Mouse (Mus musculus) thymus, postnatal 10 days (tissue): Measurements from ENCODE around the gene Ern1.

Source experiments
- DNase-seq, 2 experiments: peaks; one replicate each; pipeline ENCODE4 v3.0.0; 2021; ENCODE audit warnings: low spot score in 2 of 2

Ern1 gene

GRCm38 (mm10) chr11:106390757-106391156 is 96.9 kb downstream of the Ern1 start:
- no peak for DNase-seq

- DNase-seq, result no peak
Observed at GRCm38 (mm10) chr11:106389611-106390010, 98.0 kb downstream of the Ern1 start.

DNA sequence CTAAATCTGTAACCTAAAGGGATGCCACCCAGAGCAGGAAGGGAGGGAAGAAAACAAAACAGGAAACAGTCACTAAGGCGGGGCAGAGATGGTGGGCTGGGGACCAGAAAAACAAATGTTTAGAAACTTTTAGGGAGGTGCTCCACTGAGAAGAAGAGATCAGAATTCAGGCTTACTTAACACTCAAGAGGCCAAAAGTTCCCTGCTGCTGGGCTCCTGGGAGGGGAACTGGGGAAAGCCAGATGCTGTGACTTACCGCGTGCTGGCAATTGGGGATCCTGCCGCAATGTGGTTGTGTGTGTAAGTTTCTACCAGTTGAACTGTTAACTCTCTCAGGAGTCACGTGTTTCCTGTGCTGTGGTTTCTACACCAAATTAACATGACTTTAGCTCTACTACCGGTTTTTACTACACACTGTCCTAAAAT is 99.8 kb downstream of the Ern1 start, which contains the start of gene Icam2:
Icam2 (minus strand) TSS at position 285 of the 426 bp plus-strand sequence.
- DNase-seq, result peak; percentile 62 to 69

DNA sequence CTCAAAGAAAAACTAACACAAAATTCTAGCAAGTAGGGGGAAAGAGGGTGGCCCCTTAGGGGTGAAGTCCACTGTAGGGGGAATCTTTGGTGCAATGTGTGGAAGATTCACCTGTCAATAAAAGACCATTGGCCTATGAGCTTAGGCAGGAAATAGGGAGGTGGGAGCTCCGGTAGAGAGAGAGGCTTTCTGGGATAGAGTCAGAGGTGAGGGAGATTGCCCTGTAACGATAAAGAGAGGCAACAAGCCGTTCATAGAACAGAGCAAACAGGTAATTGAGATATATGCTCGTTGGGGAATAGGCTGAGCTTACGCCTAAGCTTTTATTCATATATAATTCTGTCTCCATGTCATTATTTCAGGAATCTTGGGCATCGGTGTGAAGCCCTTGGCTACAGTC is 100.6 kb downstream of the Ern1 start:
- peak; percentile 36 to 43 for DNase-seq

DNA sequence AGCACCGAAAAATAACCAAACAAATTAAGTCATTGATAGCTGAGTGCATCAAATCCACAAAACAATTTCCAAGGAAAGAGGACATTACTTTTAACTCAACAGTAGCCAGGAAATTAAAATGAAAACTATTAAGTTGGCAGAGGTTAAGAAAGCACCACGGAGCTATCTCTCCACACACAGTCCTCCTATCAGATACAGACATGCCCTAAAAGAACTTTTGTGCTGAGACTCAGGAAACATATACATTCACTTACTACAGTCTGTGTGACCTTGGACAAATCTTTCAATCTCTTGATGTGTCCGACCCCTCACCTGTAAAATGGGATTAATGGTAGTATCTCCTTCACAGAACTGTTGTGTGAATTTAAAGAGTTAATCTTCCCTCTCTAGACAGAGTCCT is 101.2 kb downstream of the Ern1 start:
- DNase-seq, result no peak

- no peak for DNase-seq
Observed at GRCm38 (mm10) chr11:106383051-106383790, 104.4 kb downstream of the Ern1 start.

- DNase-seq, result no peak
Observed at GRCm38 (mm10) chr11:106382424-106382823, 105.2 kb downstream of the Ern1 start.

GRCm38 (mm10) chr11:106381883-106382282 is 105.8 kb downstream of the Ern1 start:
- DNase-seq, result no peak

DNA sequence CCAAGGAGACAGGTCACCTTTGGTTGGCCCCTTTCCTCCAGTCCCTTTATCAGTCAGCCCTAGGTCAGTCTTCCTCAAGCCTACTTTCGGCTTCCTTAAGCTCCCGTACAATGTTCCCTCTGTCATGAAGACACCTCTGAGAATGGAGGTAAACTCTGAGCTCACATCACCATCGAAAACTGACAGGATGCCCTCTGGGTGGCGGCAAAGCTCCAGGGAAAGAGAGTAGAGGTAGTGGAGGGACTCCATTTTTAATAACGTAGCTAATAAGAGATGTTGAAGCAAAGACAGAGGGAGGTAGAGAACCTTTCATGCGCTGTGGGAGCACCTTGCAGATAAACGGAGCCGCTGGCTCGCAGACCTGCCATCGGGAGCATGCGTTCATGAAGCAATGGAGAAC is 106.6 kb downstream of the Ern1 start:
- no peak for DNase-seq

- DNase-seq, result peak; percentile 33 to 36
Observed at GRCm38 (mm10) chr11:106374979-106375378, 112.7 kb downstream of the Ern1 start.

GRCm38 (mm10) chr11:106374559-106374958 is 113.1 kb downstream of the Ern1 start:
- DNase-seq, result peak; percentile 81 to 89

DNA sequence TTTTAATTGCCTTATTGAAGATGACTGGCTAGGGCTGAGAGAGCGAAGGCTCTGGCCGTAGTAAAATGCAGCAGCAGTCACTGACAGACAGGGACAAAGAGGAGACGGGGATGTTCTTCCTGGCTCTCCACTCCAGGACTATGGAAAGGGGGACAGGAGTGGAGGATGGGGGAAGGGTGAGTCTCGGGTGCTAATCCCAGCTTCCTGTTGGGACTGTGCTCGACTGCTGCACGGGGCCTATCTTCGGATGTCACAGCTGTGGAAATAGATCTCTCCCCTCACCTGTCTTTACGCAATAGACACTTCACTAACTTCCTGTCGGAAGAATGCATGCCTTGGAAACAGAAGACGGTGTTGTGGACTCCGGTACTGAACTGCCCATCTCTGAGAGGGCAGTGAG is 113.7 kb downstream of the Ern1 start:
- DNase-seq, result peak in 1 of 2 experiments; percentile 32

DNA sequence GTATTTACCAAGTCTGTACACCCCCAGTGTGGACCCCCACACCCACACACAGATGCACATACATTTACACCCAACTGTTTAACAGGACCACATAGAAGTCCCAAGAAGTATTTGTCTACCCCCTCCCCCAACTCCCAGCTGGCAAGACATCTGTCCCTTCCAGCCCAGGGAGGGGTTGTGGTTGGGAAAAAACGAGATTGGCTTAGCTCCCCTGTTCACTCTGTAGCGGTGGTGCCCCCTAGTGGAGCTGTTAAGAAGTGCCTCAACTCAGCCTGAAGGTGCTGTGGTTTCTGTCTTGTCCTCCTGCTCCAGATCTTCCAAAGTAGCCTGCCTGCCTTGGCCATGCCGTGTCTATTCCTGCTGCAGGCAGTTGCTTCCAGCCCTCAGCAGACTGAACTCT is 121.3 kb downstream of the Ern1 start:
- DNase-seq, result peak; percentile 74 to 90

GRCm38 (mm10) chr11:106365366-106365765 is 122.3 kb downstream of the Ern1 start, which contains the start of gene Prr29:
Gene Prr29, plus strand, starts transcription at chr11:106365472.
- no peak for DNase-seq

DNA sequence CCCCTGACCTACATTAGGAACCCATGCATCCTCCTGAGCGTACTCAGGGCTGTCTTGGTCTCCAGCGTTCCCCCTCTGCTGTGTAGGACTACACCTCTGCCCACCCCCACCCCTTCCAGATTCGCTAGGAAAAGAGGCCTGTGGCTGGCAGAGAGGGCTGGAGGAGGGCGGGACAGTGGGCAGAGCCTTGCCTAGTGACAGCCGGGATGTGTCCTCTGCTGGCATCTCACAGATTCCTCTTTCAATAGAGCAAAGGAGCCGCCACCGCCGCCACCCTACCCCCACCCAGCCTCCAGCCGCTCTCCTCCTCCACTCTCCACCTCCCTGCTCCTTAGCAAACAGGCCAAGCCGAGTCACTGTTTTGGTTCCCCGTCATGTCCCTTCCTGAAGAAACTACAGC is 122.9 kb downstream of the Ern1 start:
- DNase-seq, result no peak

GRCm38 (mm10) chr11:106359350-106359749 is 128.3 kb downstream of the Ern1 start:
- DNase-seq, result peak in 1 of 2 experiments; percentile 63

GRCm38 (mm10) chr11:106355382-106356128 is 132.1 kb downstream of the Ern1 start:
- DNase-seq, result no peak

GRCm38 (mm10) chr11:106354181-106354580 is 133.5 kb downstream of the Ern1 start:
- DNase-seq, result no peak

DNA sequence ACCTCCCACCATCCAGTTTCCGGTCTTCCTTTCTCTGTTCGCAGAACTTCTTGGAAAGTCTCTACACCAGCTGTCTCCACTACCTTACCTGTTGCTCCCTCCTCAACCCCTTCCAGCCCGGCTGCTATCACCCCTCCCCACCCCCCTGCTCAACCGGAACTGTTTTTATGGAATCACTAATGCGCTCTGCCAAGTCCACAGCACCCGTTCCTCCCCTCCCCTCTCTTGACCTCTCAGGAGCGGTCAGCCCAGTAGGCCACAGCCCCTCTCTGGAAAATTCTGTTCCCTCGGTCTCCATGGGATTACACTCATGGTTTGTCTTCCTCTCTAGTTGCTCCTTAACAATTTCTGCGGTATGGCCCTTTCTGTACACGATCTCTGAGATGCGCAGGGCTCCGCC is 134.5 kb downstream of the Ern1 start, which contains the start of gene Scn4a:
Scn4a (minus strand) TSS at position 101 of the 400 bp plus-strand sequence.
- DNase-seq, result no peak

DNA sequence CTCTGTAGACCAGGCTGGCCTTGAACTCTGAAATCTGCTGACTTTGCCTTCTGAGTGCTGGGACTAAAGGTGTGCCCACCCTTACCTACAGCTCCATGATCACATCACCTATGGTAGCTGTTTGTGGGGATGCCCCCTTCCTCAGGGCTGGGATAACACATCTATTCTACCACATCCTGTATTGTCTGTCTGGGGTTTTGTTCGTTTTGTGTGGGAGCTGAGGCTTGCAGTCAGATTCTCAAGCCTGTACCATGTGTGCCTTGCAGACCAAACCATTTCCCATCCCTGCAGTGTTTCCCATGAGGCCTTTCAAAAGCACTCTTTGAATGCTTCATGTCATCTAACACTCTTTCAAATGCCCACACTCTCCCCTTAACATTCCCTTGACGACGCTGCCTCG is 135.7 kb downstream of the Ern1 start:
- no peak for DNase-seq

DNA sequence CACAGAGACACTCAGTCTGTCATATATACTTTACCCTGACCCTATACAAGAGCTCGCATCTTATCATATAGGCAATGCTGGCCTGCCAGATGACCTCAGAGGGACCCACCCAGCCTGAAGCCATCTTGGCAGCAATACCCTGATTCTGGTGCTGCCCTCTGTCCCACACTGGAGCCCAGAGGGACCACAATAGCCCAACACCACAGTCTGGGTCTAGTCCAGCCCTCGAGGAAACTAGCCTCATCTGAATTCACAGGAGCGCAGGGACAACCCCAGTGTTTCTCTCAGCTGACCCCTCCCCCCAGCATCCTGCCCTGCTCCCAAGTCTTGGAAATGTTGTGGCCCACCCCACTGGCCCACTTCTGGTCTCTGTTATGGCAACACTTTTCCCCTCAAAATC is 136.4 kb downstream of the Ern1 start:
- no peak for DNase-seq

- no peak for DNase-seq
Observed at GRCm38 (mm10) chr11:106350853-106351252, 136.8 kb downstream of the Ern1 start.

GRCm38 (mm10) chr11:106349772-106350171 is 137.9 kb downstream of the Ern1 start:
- no peak for DNase-seq
